Mouse (Mus musculus) MEL (cell line): Measurements from ENCODE around the gene Msantd3.

ENCODE experiments used
- CTCF ChIP-seq, 3 experiments: IDR thresholded peaks in 2 of 3; conservative IDR thresholded peaks in 1 of 3; 2 replicates each; pipeline ENCODE4 v1.5.1; 2011 to 2012; ENCODE audit warnings: low read length in 3 of 3, low read depth in 2 of 3, mild to moderate bottlenecking in 2 of 3, improper control_type of control experiment in 1 of 3, inconsistent platforms in 1 of 3, mixed read lengths in 1 of 3, moderate library complexity in 1 of 3; ENCODE audit not compliant: control insufficient read depth in 1 of 3, insufficient read depth in 1 of 3, poor library complexity in 1 of 3, severe bottlenecking in 1 of 3
- ELF1 ChIP-seq: IDR thresholded peaks from 2 replicates; pipeline ENCODE4 v1.6.1; 2014; ENCODE audit warnings: low read depth, mild to moderate bottlenecking, inconsistent platforms, low read length, improper control_type of control experiment, moderate library complexity
- EP300 ChIP-seq, 2 experiments: IDR thresholded peaks; 2 replicates each; pipeline ENCODE4 v1.6.1; 2011; ENCODE audit warnings: improper control_type of control experiment in 2 of 2, low read length in 2 of 2, low read depth in 1 of 2, mild to moderate bottlenecking in 1 of 2
- MAX ChIP-seq: IDR thresholded peaks from 2 replicates; pipeline ENCODE4 v1.6.1; 2011; ENCODE audit warnings: low read length, improper control_type of control experiment
- POLR2A ChIP-seq, 2 experiments: IDR thresholded peaks; 2 replicates each; pipeline ENCODE4 v1.6.1; 2011 to 2012; ENCODE audit warnings: low read length in 2 of 2, mild to moderate bottlenecking in 2 of 2, control low read depth in 1 of 2, improper control_type of control experiment in 1 of 2, low read depth in 1 of 2, moderate library complexity in 1 of 2; ENCODE audit not compliant: control insufficient read depth in 1 of 2, insufficient read depth in 1 of 2, poor library complexity in 1 of 2
- RAD21 ChIP-seq: IDR thresholded peaks from 2 replicates; pipeline ENCODE4 v1.6.1; 2011; ENCODE audit warnings: mild to moderate bottlenecking, low read depth, low read length, improper control_type of control experiment
- RCOR1 ChIP-seq: IDR thresholded peaks from 2 replicates; pipeline ENCODE4 v1.6.1; 2012; ENCODE audit warnings: low read depth, mild to moderate bottlenecking, inconsistent platforms, low read length, improper control_type of control experiment
- SMC3 ChIP-seq: IDR thresholded peaks from 2 replicates; pipeline ENCODE4 v1.6.1; 2011; ENCODE audit warnings: low read depth, low read length, improper control_type of control experiment
- TAL1 ChIP-seq: IDR thresholded peaks from 2 replicates; pipeline ENCODE4 v1.6.1; 2012; ENCODE audit warnings: mild to moderate bottlenecking, inconsistent platforms, low read length, moderate library complexity, mixed read lengths
- UBTF ChIP-seq: IDR thresholded peaks from 2 replicates; pipeline ENCODE4 v1.6.1; 2012; ENCODE audit warnings: low read depth, mild to moderate bottlenecking, inconsistent platforms, low read length, improper control_type of control experiment, moderate library complexity, borderline replicate concordance; ENCODE audit not compliant: insufficient read depth
- ZKSCAN1 ChIP-seq: IDR thresholded peaks from 2 replicates; pipeline ENCODE4 v1.6.1; 2012; ENCODE audit warnings: low read depth, mild to moderate bottlenecking, inconsistent platforms, low read length, improper control_type of control experiment, moderate library complexity
- ZNF384 ChIP-seq: IDR thresholded peaks from 2 replicates; pipeline ENCODE4 v1.6.1; 2012; ENCODE audit warnings: low read depth, mild to moderate bottlenecking, inconsistent platforms, low read length, improper control_type of control experiment

DNA sequence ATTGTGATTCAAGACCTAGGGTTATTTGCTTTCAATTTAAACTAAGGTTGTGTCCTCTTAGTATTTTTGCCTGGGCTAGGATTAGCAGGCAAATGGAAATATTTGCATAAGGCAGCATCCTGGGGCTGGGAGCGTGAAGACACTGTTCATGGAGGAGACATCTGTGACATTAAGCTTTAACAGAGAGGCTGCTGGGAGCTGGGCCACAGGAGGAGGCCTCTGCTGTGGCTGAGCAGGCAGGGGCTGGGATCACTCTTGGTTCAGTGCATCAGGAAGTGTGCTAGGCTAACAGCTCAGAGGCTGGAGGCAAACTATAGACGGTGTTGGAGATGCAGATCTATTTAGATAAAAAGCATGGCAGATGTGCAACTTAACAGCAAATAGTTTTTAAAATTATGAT, 43.2 kb downstream of the Msantd3 start:
- TF ChIP-seq POLR2A (IDR thresholded peaks at IDR 0.05; ENCODE audit: control insufficient read depth in 1 of 2, insufficient read depth in 1 of 2, low read depth in 1 of 2, low read length in 2 of 2, poor library complexity in 1 of 2) (no peak), CTCF (IDR thresholded peaks at IDR 0.05 in 2 of 3, conservative IDR thresholded peaks at IDR 0.05 in 1 of 3; ENCODE audit: control insufficient read depth in 1 of 3, insufficient read depth in 1 of 3, low read depth in 2 of 3, low read length in 3 of 3, poor library complexity in 1 of 3, severe bottlenecking in 1 of 3) (no peak), UBTF (no peak), EP300 (IDR thresholded peaks at IDR 0.05; ENCODE audit: low read depth in 1 of 2, low read length in 2 of 2) (no peak), RCOR1 (no peak), SMC3 (no peak), TAL1 (no peak), RAD21 (no peak), ZKSCAN1 (no peak), ELF1 (no peak), MAX (no peak), ZNF384 (no peak)
